Mouse (Mus musculus): ENCODE results near the gene Frmd4b. TPM values are rescaled to one million over a fixed set of nuclear protein-coding genes. Genes with fewer than 3 reads are reported as not detected.

Gene Frmd4b
- total and polyA plus RNA-seq, 3 experiments: 7.3 to 18.1 (median 11.9) TPM

- Histone ChIP-seq H3K4me3 (no peak overlapping the region), H3K27me3 (ENCODE audit: control insufficient read depth, insufficient read depth, low read length) (no peaks in the 10 kb centered on the region), H3K36me3 (ENCODE audit: control insufficient read depth, insufficient read depth, low read length) (peaks cover 13% of the 10 kb centered on the region), H3K27ac (no peak overlapping the region), H3K79me2 (replicated peaks; ENCODE audit: control insufficient read depth, insufficient read depth, low read length) (no peaks in the 10 kb centered on the region), H3K9ac (ENCODE audit: low read depth, low read length) (no peak overlapping the region), H3K4me1 (ENCODE audit: control insufficient read depth, insufficient read depth, low read length) (peaks cover 3% of the 10 kb centered on the region)
- intact Hi-C loops (cut with DNase I): no loop called here
- no peak for TF ChIP-seq POLR2A (IDR thresholded peaks at IDR 0.05; ENCODE audit: insufficient read depth, low read depth, low read length)
- TF ChIP-seq EP300 (IDR thresholded peaks at IDR 0.05; ENCODE audit: insufficient read depth, low read depth, low read length): no peak
- no peak for TF ChIP-seq CTCF (IDR thresholded peaks at IDR 0.05)
- 93% methylated on average over 21 of the region's 21 CpGs for WGBS
- DNase-seq: no peak
Measured at GRCm38 (mm10) chr6:97295866-97296527, 321.3 kb downstream of the Frmd4b start.

GRCm38 (mm10) chr6:97295416-97295815 is 321.9 kb downstream of the Frmd4b start:
- H3K4me1 ChIP-seq (ENCODE audit: control insufficient read depth, insufficient read depth, low read length): peaks cover 4% of the 10 kb centered on the region
- H3K4me3 ChIP-seq: no peak overlapping the region
- H3K27me3 ChIP-seq (ENCODE audit: control insufficient read depth, insufficient read depth, low read length): no peaks in the 10 kb centered on the region
- TF ChIP-seq EP300 (IDR thresholded peaks at IDR 0.05; ENCODE audit: insufficient read depth, low read depth, low read length) (no peak), CTCF (IDR thresholded peaks at IDR 0.05) (no peak), POLR2A (IDR thresholded peaks at IDR 0.05; ENCODE audit: insufficient read depth, low read depth, low read length) (no peak)
- H3K27ac ChIP-seq: no peak overlapping the region
- intact Hi-C loops (cut with DNase I): no loop called here
- H3K79me2 ChIP-seq (replicated peaks; ENCODE audit: control insufficient read depth, insufficient read depth, low read length): no peaks in the 10 kb centered on the region
- WGBS: 96% methylated on average over 9 of the region's 9 CpGs
- no peak overlapping the region for H3K9ac ChIP-seq (ENCODE audit: low read depth, low read length)
- H3K36me3 ChIP-seq (ENCODE audit: control insufficient read depth, insufficient read depth, low read length): peaks cover 15% of the 10 kb centered on the region
- no peak for DNase-seq

- intact Hi-C loops (cut with DNase I): no loop called here
- no peaks in the 10 kb centered on the region for H3K27me3 ChIP-seq (ENCODE audit: control insufficient read depth, insufficient read depth, low read length)
- H3K27ac ChIP-seq: no peak overlapping the region
- peaks cover 7% of the 10 kb centered on the region for H3K4me1 ChIP-seq (ENCODE audit: control insufficient read depth, insufficient read depth, low read length)
- 64% methylated on average over 12 of the region's 12 CpGs for WGBS
- H3K79me2 ChIP-seq (replicated peaks; ENCODE audit: control insufficient read depth, insufficient read depth, low read length): no peaks in the 10 kb centered on the region
- H3K36me3 ChIP-seq (ENCODE audit: control insufficient read depth, insufficient read depth, low read length): peaks cover 19% of the 10 kb centered on the region
- H3K4me3 ChIP-seq: no peak overlapping the region
- no peak overlapping the region for H3K9ac ChIP-seq (ENCODE audit: low read depth, low read length)
- no peak for DNase-seq
- TF ChIP-seq POLR2A (IDR thresholded peaks at IDR 0.05; ENCODE audit: insufficient read depth, low read depth, low read length) (no peak), EP300 (IDR thresholded peaks at IDR 0.05; ENCODE audit: insufficient read depth, low read depth, low read length) (no peak), CTCF (IDR thresholded peaks at IDR 0.05) (no peak)
Measured at GRCm38 (mm10) chr6:97293667-97294569, 323.4 kb downstream of the Frmd4b start.

- 61% methylated on average over 5 of the region's 5 CpGs for WGBS
- peaks cover 19% of the 10 kb centered on the region for H3K36me3 ChIP-seq (ENCODE audit: control insufficient read depth, insufficient read depth, low read length)
- no peak overlapping the region for H3K27ac ChIP-seq
- H3K4me1 ChIP-seq (ENCODE audit: control insufficient read depth, insufficient read depth, low read length): peaks cover 7% of the 10 kb centered on the region
- no peak overlapping the region for H3K4me3 ChIP-seq
- intact Hi-C loops (cut with DNase I): no loop called here
- no peaks in the 10 kb centered on the region for H3K27me3 ChIP-seq (ENCODE audit: control insufficient read depth, insufficient read depth, low read length)
- no peak overlapping the region for H3K9ac ChIP-seq (ENCODE audit: low read depth, low read length)
- DNase-seq: no peak
- H3K79me2 ChIP-seq (replicated peaks; ENCODE audit: control insufficient read depth, insufficient read depth, low read length): no peaks in the 10 kb centered on the region
- TF ChIP-seq POLR2A (IDR thresholded peaks at IDR 0.05; ENCODE audit: insufficient read depth, low read depth, low read length): no peak
- TF ChIP-seq EP300 (IDR thresholded peaks at IDR 0.05; ENCODE audit: insufficient read depth, low read depth, low read length): no peak
- no peak for TF ChIP-seq CTCF (IDR thresholded peaks at IDR 0.05)
Measured at GRCm38 (mm10) chr6:97292894-97293293, 324.4 kb downstream of the Frmd4b start.

- 94% methylated on average over 3 of the region's 3 CpGs for WGBS
- Histone ChIP-seq H3K4me1 (ENCODE audit: control insufficient read depth, insufficient read depth, low read length) (peaks cover 7% of the 10 kb centered on the region), H3K27me3 (ENCODE audit: control insufficient read depth, insufficient read depth, low read length) (no peaks in the 10 kb centered on the region), H3K79me2 (replicated peaks; ENCODE audit: control insufficient read depth, insufficient read depth, low read length) (no peaks in the 10 kb centered on the region), H3K36me3 (ENCODE audit: control insufficient read depth, insufficient read depth, low read length) (peaks cover 19% of the 10 kb centered on the region), H3K27ac (peak overlapping the region; percentile 71), H3K9ac (ENCODE audit: low read depth, low read length) (no peak overlapping the region), H3K4me3 (no peak overlapping the region)
- no peak for DNase-seq
- intact Hi-C loops (cut with DNase I): no loop called here
- no peak for TF ChIP-seq POLR2A (IDR thresholded peaks at IDR 0.05; ENCODE audit: insufficient read depth, low read depth, low read length)
- TF ChIP-seq EP300 (IDR thresholded peaks at IDR 0.05; ENCODE audit: insufficient read depth, low read depth, low read length): no peak
- no peak for TF ChIP-seq CTCF (IDR thresholded peaks at IDR 0.05)
Measured at GRCm38 (mm10) chr6:97292096-97292495, 325.2 kb downstream of the Frmd4b start.
